9 mouse cellular contexts compared by ENCODE assay signal in the genomic region with DNA sequence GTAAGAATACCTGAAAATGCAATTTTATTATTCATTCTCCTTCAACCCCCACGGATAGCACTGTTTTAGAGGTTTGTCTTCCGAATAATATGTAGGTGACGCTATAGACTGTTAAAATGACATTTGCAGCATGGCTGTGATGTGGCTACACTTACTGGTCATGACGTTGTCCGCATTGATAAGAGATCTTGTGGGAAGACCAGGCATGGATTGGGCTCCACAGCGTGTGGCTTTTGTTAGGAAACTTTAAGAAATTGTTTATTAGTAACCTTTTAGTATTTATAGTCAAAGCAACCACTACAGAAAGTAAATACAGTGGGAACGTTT. TPM values are rescaled to one million over a fixed set of nuclear protein-coding genes. Genes with fewer than 3 reads are reported as not detected.
DNase-seq lines count a peak whose midpoint lies in the region; ATAC-seq and TF ChIP-seq lines count a peak whose summit lies in the region.
"Had no signal": no experiment of that assay in that cellular context is flagged by ENCODE, and none has a peak within 500 bp of the region (broad histone marks: within the 10 kb centered on the region; RNA-seq: fewer than 3 reads in every experiment).

No protein-coding gene starts in this region.

- H3K79me2 ChIP-seq in heart, adult 2 months (replicated peaks; ENCODE audit: control insufficient read depth, insufficient read depth, low read length): peaks cover 5% of the 10 kb centered on the region

- H3K36me3 ChIP-seq in heart, adult 2 months (ENCODE audit: control insufficient read depth, insufficient read depth, low read length): peaks cover 14% of the 10 kb centered on the region
- H3K36me3 ChIP-seq in embryonic facial prominence, embryonic 10.5 days (replicated peaks): peaks cover 5% of the 10 kb centered on the region
- no peaks in the 10 kb centered on the region for H3K36me3 ChIP-seq in hindbrain, embryonic 14.5 days (replicated peaks; ENCODE audit: control insufficient read depth, insufficient read depth)
- H3K36me3 ChIP-seq in midbrain, embryonic 12.5 days: no peaks in the 10 kb centered on the region
- H3K36me3 ChIP-seq: G1E had no signal

- intact Hi-C loops in heart, adult 2 months (cut with DNase I): no loop called here

- H3K4me1 ChIP-seq in heart, adult 2 months (ENCODE audit: control insufficient read depth, insufficient read depth, low read length): peaks cover 2% of the 10 kb centered on the region
- peaks cover 53% of the 10 kb centered on the region for H3K4me1 ChIP-seq in embryonic facial prominence, embryonic 10.5 days
- peaks cover 16% of the 10 kb centered on the region for H3K4me1 ChIP-seq in hindbrain, embryonic 14.5 days (replicated peaks; ENCODE audit: control insufficient read depth, insufficient read depth, low read length)
- H3K4me1 ChIP-seq in midbrain, embryonic 12.5 days: peaks cover 18% of the 10 kb centered on the region

- peak overlapping the region; percentile 66 for H3K4me3 ChIP-seq in heart, adult 2 months
- peak overlapping the region; percentile 79 for H3K4me3 ChIP-seq in embryonic facial prominence, embryonic 10.5 days
- peak overlapping the region; percentile 59 for H3K4me3 ChIP-seq in hindbrain, embryonic 14.5 days (replicated peaks; ENCODE audit: low read length)
- peak overlapping the region; percentile 62 for H3K4me3 ChIP-seq in midbrain, embryonic 12.5 days

- no peaks in the 10 kb centered on the region for H3K27me3 ChIP-seq in heart, adult 2 months (ENCODE audit: control insufficient read depth, insufficient read depth, low read length)
- no peaks in the 10 kb centered on the region for H3K27me3 ChIP-seq in embryonic facial prominence, embryonic 10.5 days (replicated peaks; ENCODE audit: low read depth, poor library complexity, severe bottlenecking)
- peaks cover 16% of the 10 kb centered on the region for H3K27me3 ChIP-seq in hindbrain, embryonic 14.5 days (ENCODE audit: control insufficient read depth, insufficient read depth, low read length)
- H3K27me3 ChIP-seq in midbrain, embryonic 12.5 days: peaks cover 14% of the 10 kb centered on the region

- peak overlapping the region; percentile 90 for H3K4me2 ChIP-seq in hindbrain, embryonic 14.5 days (replicated peaks)
- peak overlapping the region; percentile 96 for H3K4me2 ChIP-seq in midbrain, embryonic 12.5 days (replicated peaks)

- H3K9me3 ChIP-seq in embryonic facial prominence, embryonic 10.5 days: no peaks in the 10 kb centered on the region
- H3K9me3 ChIP-seq in hindbrain, embryonic 14.5 days (ENCODE audit: control insufficient read depth, low read length): no peaks in the 10 kb centered on the region
- H3K9me3 ChIP-seq in midbrain, embryonic 12.5 days: no peaks in the 10 kb centered on the region

- peak; percentile 20; the same call in 1 of the 2 replicates for TF ChIP-seq CTCF in heart, adult 2 months (IDR thresholded peaks at IDR 0.05)

- WGBS in heart, adult 2 months: 8% methylated on average over 7 of the region's 7 CpGs
- 1% methylated on average over 7 of the region's 7 CpGs for WGBS in embryonic facial prominence, embryonic 10.5 days
- WGBS in hindbrain, embryonic 14.5 days: under 1% methylated on average over 7 of the region's 7 CpGs
- WGBS in midbrain, embryonic 12.5 days: 2% methylated on average over 7 of the region's 7 CpGs

- DNase-seq in heart, adult 2 months: peak in 1 of 2 experiments; percentile 17
- DNase-seq in heart, postnatal 4 days: no peak
- DNase-seq in embryonic facial prominence, embryonic 10.5 days (ENCODE audit: low spot score): no peak
- peak; percentile 69 for DNase-seq in hindbrain, embryonic 14.5 days (ENCODE audit: low spot score)
- no peak for DNase-seq in right cerebral cortex, postnatal 36 days (ENCODE audit: low spot score in 2 of 2)

- peak overlapping the region; percentile 73 for H3K27ac ChIP-seq in heart, adult 2 months
- peak overlapping the region; percentile 93 for H3K27ac ChIP-seq in embryonic facial prominence, embryonic 10.5 days (replicated peaks)
- H3K27ac ChIP-seq in hindbrain, embryonic 14.5 days: peak overlapping the region; percentile 78
- H3K27ac ChIP-seq in midbrain, embryonic 12.5 days (replicated peaks): peak overlapping the region; percentile 84

- TF ChIP-seq POLR2A in heart, adult 2 months (IDR thresholded peaks at IDR 0.05; ENCODE audit: insufficient read depth, low read depth, low read length): no peak

- ATAC-seq in hindbrain, embryonic 14.5 days (ENCODE audit: low FRiP score): peak; percentile 7; the same call in 1 of the 2 replicates
- ATAC-seq in midbrain, embryonic 12.5 days (ENCODE audit: low FRiP score, low read depth): no peak; the same call in none of the 2 replicates
- no peak for ATAC-seq in erythroid progenitor cell, adult 5-6 weeks (replicated peaks; ENCODE audit: low FRiP score, poor library complexity, severe bottlenecking)
- no peak for ATAC-seq in activated CD4-positive, CD25-positive, alpha-beta regulatory T cell, adult 4 months

- TF ChIP-seq EP300 in heart, adult 2 months (IDR thresholded peaks at IDR 0.05; ENCODE audit: insufficient read depth, low read depth, low read length): no peak

- peak overlapping the region; percentile 75 for H3K9ac ChIP-seq in heart, adult 2 months (ENCODE audit: low read depth, low read length)
- peak overlapping the region; percentile 72 for H3K9ac ChIP-seq in hindbrain, embryonic 14.5 days
- peak overlapping the region; percentile 77 for H3K9ac ChIP-seq in midbrain, embryonic 12.5 days (replicated peaks)

RNA-seq across cellular contexts. Expression of a gene that starts 2.7 kb away (rescaled TPM):
- 10 to 100 TPM; 51.7 to 62.3 TPM for total RNA-seq in heart, adult 2 months (2021)
- 23.8 and 40.6 TPM in 2 replicates for polyA plus RNA-seq in heart, adult 2 months (2012; rRNA removed)
- total RNA-seq in heart, postnatal 4 days (2021): 10 to 100 TPM; 76.5 to 84.4 TPM
- polyA plus RNA-seq in embryonic facial prominence, embryonic 10.5 days (2016; fragmentation: Nextera tagmentation; extraction: Ambion mirVana): 3.1 and 4.6 TPM in 2 replicates
- 2.9 and 3.1 TPM in 2 replicates for polyA plus RNA-seq in hindbrain, embryonic 14.5 days (2014; fragmentation: Nextera tagmentation; extraction: Ambion mirVana)
- polyA plus RNA-seq in midbrain, embryonic 12.5 days (2016; fragmentation: Nextera tagmentation; extraction: Ambion mirVana): 4.3 and 7.3 TPM in 2 replicates
- total RNA-seq in erythroid progenitor cell, adult 5-6 weeks (2015; ENCODE audit: low replicate concordance): 2.9 and 3.8 TPM in 2 replicates
- 0.45 and 2.2 TPM in 2 replicates for total RNA-seq in erythroid progenitor cell, adult 5-6 weeks (2017; ENCODE audit: low replicate concordance)
- polyA plus RNA-seq in activated CD4-positive, CD25-positive, alpha-beta regulatory T cell, adult 4 months (2017; shearing (Covaris generic)): under 1 TPM in 1 of 2 experiments, not detected in 1; 0.07 TPM
- polyA plus RNA-seq: G1E had no signal

RNA-seq across cellular contexts. Expression of a gene that starts 53.5 kb away (rescaled TPM):
- 10 to 100 TPM; 33.5 to 38.5 TPM for total RNA-seq in heart, adult 2 months (2021)
- 20.6 and 30.0 TPM in 2 replicates for polyA plus RNA-seq in heart, adult 2 months (2012; rRNA removed)
- 10 to 100 TPM; 26.4 to 26.8 TPM for total RNA-seq in heart, postnatal 4 days (2021)
- 32.1 and 35.9 TPM in 2 replicates for polyA plus RNA-seq in embryonic facial prominence, embryonic 10.5 days (2016; fragmentation: Nextera tagmentation; extraction: Ambion mirVana)
- 21.3 and 22.1 TPM in 2 replicates for polyA plus RNA-seq in hindbrain, embryonic 14.5 days (2014; fragmentation: Nextera tagmentation; extraction: Ambion mirVana)
- 27.4 and 30.6 TPM in 2 replicates for polyA plus RNA-seq in midbrain, embryonic 12.5 days (2016; fragmentation: Nextera tagmentation; extraction: Ambion mirVana)
- 47.4 and 49.4 TPM in 2 replicates for total RNA-seq in erythroid progenitor cell, adult 5-6 weeks (2015; ENCODE audit: low replicate concordance)
- total RNA-seq in erythroid progenitor cell, adult 5-6 weeks (2017; ENCODE audit: low replicate concordance): 51.3 and 56.2 TPM in 2 replicates
- polyA plus RNA-seq in activated CD4-positive, CD25-positive, alpha-beta regulatory T cell, adult 4 months (2017; shearing (Covaris generic)): 10 to 100 TPM; 12.0 to 12.6 TPM
